Mouse (Mus musculus) MEL (cell line): ENCODE results near the gene Schip1. TPM values are rescaled to one million over a fixed set of nuclear protein-coding genes. Genes with fewer than 3 reads are reported as not detected.

Experiments
- DNase-seq: peaks from one replicate; pipeline ENCODE4 v3.0.0; 2011; ENCODE audit warnings: low read depth, low spot score
- H3K27ac ChIP-seq: 2 replicates; pipeline ENCODE4 v1.5.1; 2012; ENCODE audit warnings: low read depth, mild to moderate bottlenecking, control low read depth, low read length, moderate library complexity; ENCODE audit not compliant: control insufficient read depth
- H3K27me3 ChIP-seq, 2 experiments: fragments of 150-350 bp in 1 of 2; sonication (generic) in 1 of 2; 2 replicates each; pipeline ENCODE4 v1.6.1; 2012; ENCODE audit warnings: low read length in 2 of 2, mild to moderate bottlenecking in 2 of 2, improper control_type of control experiment in 1 of 2, moderate library complexity in 1 of 2; ENCODE audit not compliant: insufficient read depth in 2 of 2, control insufficient read depth in 1 of 2
- H3K36me3 ChIP-seq, 2 experiments: 2 replicates each; pipeline ENCODE4 v1.6.1; 2012 to 2014; ENCODE audit warnings: low read length in 2 of 2, improper control_type of control experiment in 1 of 2, inconsistent platforms in 1 of 2, mild to moderate bottlenecking in 1 of 2; ENCODE audit not compliant: insufficient read depth in 2 of 2, control insufficient read depth in 1 of 2
- H3K4me1 ChIP-seq, 2 experiments: fragments of 150-350 bp in 1 of 2; sonication (generic) in 1 of 2; 2 replicates each; pipeline ENCODE4 v1.6.1; 2012; ENCODE audit warnings: low read length in 2 of 2, improper control_type of control experiment in 1 of 2, mild to moderate bottlenecking in 1 of 2; ENCODE audit not compliant: insufficient read depth in 2 of 2, control insufficient read depth in 1 of 2
- H3K4me3 ChIP-seq, 2 experiments: fragments of 150-350 bp in 1 of 2; sonication (generic) in 1 of 2; 2 replicates each; pipeline ENCODE4 v1.5.1; 2012; ENCODE audit warnings: low read depth in 2 of 2, low read length in 2 of 2, mild to moderate bottlenecking in 2 of 2, moderate library complexity in 2 of 2, control low read depth in 1 of 2, improper control_type of control experiment in 1 of 2; ENCODE audit not compliant: control insufficient read depth in 1 of 2, insufficient read depth in 1 of 2
- H3K79me2 ChIP-seq: 2 replicates; pipeline ENCODE4 v1.6.1; 2012; ENCODE audit warnings: mild to moderate bottlenecking, low read length, moderate library complexity; ENCODE audit not compliant: control insufficient read depth, poor library complexity, insufficient read depth
- H3K9ac ChIP-seq: 2 replicates; pipeline ENCODE4 v1.6.1; 2012; ENCODE audit warnings: low read depth, mild to moderate bottlenecking, control low read depth, low read length, moderate library complexity; ENCODE audit not compliant: control insufficient read depth, poor library complexity, severe bottlenecking
- H3K9me3 ChIP-seq: fragments of 150-350 bp; sonication (generic); replicated peaks from 2 replicates; pipeline ENCODE4 v1.6.1; 2012; ENCODE audit warnings: mild to moderate bottlenecking, low read length, improper control_type of control experiment, moderate library complexity; ENCODE audit not compliant: insufficient read depth
- CTCF ChIP-seq, 3 experiments: IDR thresholded peaks in 2 of 3; conservative IDR thresholded peaks in 1 of 3; 2 replicates each; pipeline ENCODE4 v1.5.1; 2011 to 2012; ENCODE audit warnings: low read length in 3 of 3, low read depth in 2 of 3, mild to moderate bottlenecking in 2 of 3, improper control_type of control experiment in 1 of 3, inconsistent platforms in 1 of 3, mixed read lengths in 1 of 3, moderate library complexity in 1 of 3; ENCODE audit not compliant: control insufficient read depth in 1 of 3, insufficient read depth in 1 of 3, poor library complexity in 1 of 3, severe bottlenecking in 1 of 3
- E2F4 ChIP-seq: IDR thresholded peaks from 2 replicates; pipeline ENCODE4 v1.6.1; 2011; ENCODE audit warnings: low read depth, low read length, improper control_type of control experiment, borderline replicate concordance
- ELF1 ChIP-seq: IDR thresholded peaks from 2 replicates; pipeline ENCODE4 v1.6.1; 2014; ENCODE audit warnings: low read depth, mild to moderate bottlenecking, inconsistent platforms, low read length, improper control_type of control experiment, moderate library complexity
- GABPA ChIP-seq: IDR thresholded peaks from 2 replicates; pipeline ENCODE4 v1.6.1; 2012; ENCODE audit warnings: low read depth, mild to moderate bottlenecking, inconsistent platforms, low read length, improper control_type of control experiment, moderate library complexity
- HCFC1 ChIP-seq: IDR thresholded peaks from 2 replicates; pipeline ENCODE4 v1.6.1; 2012; ENCODE audit warnings: low read depth, mild to moderate bottlenecking, inconsistent platforms, low read length, improper control_type of control experiment, moderate library complexity
- JUND ChIP-seq: IDR thresholded peaks from 2 replicates; pipeline ENCODE4 v1.6.1; 2011; ENCODE audit warnings: low read depth, mild to moderate bottlenecking, improper control_type of control experiment, low read length
- KAT2A ChIP-seq: conservative IDR thresholded peaks from 2 replicates; pipeline ENCODE4 v1.6.1; 2012; ENCODE audit warnings: low read depth, low read length, improper control_type of control experiment, inconsistent platforms
- MAFK ChIP-seq: IDR thresholded peaks from 2 replicates; pipeline ENCODE4 v1.6.1; 2011; ENCODE audit warnings: low read depth, mild to moderate bottlenecking, low read length, improper control_type of control experiment, borderline replicate concordance
- MAX ChIP-seq: IDR thresholded peaks from 2 replicates; pipeline ENCODE4 v1.6.1; 2011; ENCODE audit warnings: low read length, improper control_type of control experiment
- MAZ ChIP-seq: IDR thresholded peaks from 2 replicates; pipeline ENCODE4 v1.6.1; 2012; ENCODE audit warnings: low read depth, mild to moderate bottlenecking, inconsistent platforms, low read length, improper control_type of control experiment
- MEF2A ChIP-seq: IDR thresholded peaks from 2 replicates; pipeline ENCODE4 v1.6.1; 2014; ENCODE audit warnings: low read depth, mild to moderate bottlenecking, inconsistent platforms, low read length, improper control_type of control experiment; ENCODE audit not compliant: poor library complexity, insufficient replicate concordance, severe bottlenecking; ENCODE audit errors: extremely low read depth
- MXI1 ChIP-seq: IDR thresholded peaks from 2 replicates; pipeline ENCODE4 v1.6.1; 2011; ENCODE audit warnings: mild to moderate bottlenecking, low read depth, low read length, improper control_type of control experiment
- MYB ChIP-seq: IDR thresholded peaks from 2 replicates; pipeline ENCODE4 v1.6.1; 2011; ENCODE audit warnings: mild to moderate bottlenecking, low read depth, low read length, improper control_type of control experiment
- MYC ChIP-seq: IDR thresholded peaks from 2 replicates; pipeline ENCODE4 v1.6.1; 2011; ENCODE audit warnings: low read depth, mild to moderate bottlenecking, low read length, improper control_type of control experiment, moderate library complexity
- POLR2A ChIP-seq, 2 experiments: IDR thresholded peaks; 2 replicates each; pipeline ENCODE4 v1.6.1; 2011 to 2012; ENCODE audit warnings: low read length in 2 of 2, mild to moderate bottlenecking in 2 of 2, control low read depth in 1 of 2, improper control_type of control experiment in 1 of 2, low read depth in 1 of 2, moderate library complexity in 1 of 2; ENCODE audit not compliant: control insufficient read depth in 1 of 2, insufficient read depth in 1 of 2, poor library complexity in 1 of 2
- POLR2AphosphoS2 ChIP-seq: IDR thresholded peaks from 2 replicates; pipeline ENCODE4 v1.6.1; 2011; ENCODE audit warnings: low read length, improper control_type of control experiment
- RAD21 ChIP-seq: IDR thresholded peaks from 2 replicates; pipeline ENCODE4 v1.6.1; 2011; ENCODE audit warnings: mild to moderate bottlenecking, low read depth, low read length, improper control_type of control experiment
- SIN3A ChIP-seq: IDR thresholded peaks from 2 replicates; pipeline ENCODE4 v1.6.1; 2012; ENCODE audit warnings: low read length, improper control_type of control experiment, inconsistent platforms
- SMC3 ChIP-seq: IDR thresholded peaks from 2 replicates; pipeline ENCODE4 v1.6.1; 2011; ENCODE audit warnings: low read depth, low read length, improper control_type of control experiment
- TAL1 ChIP-seq: IDR thresholded peaks from 2 replicates; pipeline ENCODE4 v1.6.1; 2012; ENCODE audit warnings: mild to moderate bottlenecking, inconsistent platforms, low read length, moderate library complexity, mixed read lengths
- TCF12 ChIP-seq: IDR thresholded peaks from 2 replicates; pipeline ENCODE4 v1.6.1; 2014; ENCODE audit warnings: low read depth, mild to moderate bottlenecking, inconsistent platforms, low read length, improper control_type of control experiment, moderate library complexity
- UBTF ChIP-seq: IDR thresholded peaks from 2 replicates; pipeline ENCODE4 v1.6.1; 2012; ENCODE audit warnings: low read depth, mild to moderate bottlenecking, inconsistent platforms, low read length, improper control_type of control experiment, moderate library complexity, borderline replicate concordance; ENCODE audit not compliant: insufficient read depth
- USF1 ChIP-seq: IDR thresholded peaks from 2 replicates; pipeline ENCODE4 v1.6.1; 2014; ENCODE audit warnings: low read depth, mild to moderate bottlenecking, inconsistent platforms, low read length, improper control_type of control experiment, moderate library complexity
- ZMIZ1 ChIP-seq: IDR thresholded peaks from 2 replicates; pipeline ENCODE4 v1.6.1; 2012; ENCODE audit warnings: low read depth, mild to moderate bottlenecking, inconsistent platforms, low read length, improper control_type of control experiment, moderate library complexity
- ZNF384 ChIP-seq: IDR thresholded peaks from 2 replicates; pipeline ENCODE4 v1.6.1; 2012; ENCODE audit warnings: low read depth, mild to moderate bottlenecking, inconsistent platforms, low read length, improper control_type of control experiment
- polyA plus RNA-seq, 2 experiments: library from polyadenylated mRNA; stranded (reverse) in 1 of 2; unstranded in 1 of 2; fragments of >175 nt in 1 of 2; fragments of >200 nt in 1 of 2; gene quantifications; 2 replicates each; pipeline versions ENCODE4 v1.2.1 to v1.2.4; 2012; ENCODE audit warnings: low replicate concordance in 2 of 2, low read depth in 1 of 2; ENCODE audit not compliant: insufficient read length in 2 of 2, insufficient read depth in 1 of 2, missing spikeins in 1 of 2
- total RNA-seq: library from RNA; depleted of rRNA; stranded (reverse); fragments of 300-350 nt; gene quantifications from 2 replicates; pipeline ENCODE4 v1.2.3, GENCODE M21; 2012

The Schip1 gene
- total and polyA plus RNA-seq, 3 experiments: 10.1 to 12.4 TPM; not detected in 1

DNA sequence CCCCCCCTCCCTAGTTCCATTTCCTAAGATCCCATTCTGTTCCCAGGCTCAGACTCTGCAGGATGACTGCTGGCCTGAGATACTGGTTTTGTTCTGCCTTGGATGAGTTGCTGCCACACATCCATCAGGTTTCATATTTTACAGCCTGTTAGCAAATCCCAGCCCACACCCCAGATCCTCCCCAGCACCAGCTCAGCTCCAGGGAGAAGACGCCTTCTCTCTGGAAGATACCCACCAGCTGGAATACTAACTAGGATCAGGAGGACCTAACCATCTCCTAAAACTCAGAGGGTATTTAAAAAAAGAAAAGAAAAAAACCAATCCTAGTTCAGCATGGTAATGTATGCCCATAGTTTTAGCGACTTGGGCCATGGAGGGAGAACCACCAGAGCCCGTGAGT is 585.6 kb downstream of the Schip1 start:
- no peak for TF ChIP-seq POLR2A (IDR thresholded peaks at IDR 0.05; ENCODE audit: control insufficient read depth in 1 of 2, insufficient read depth in 1 of 2, low read depth in 1 of 2, low read length in 2 of 2, poor library complexity in 1 of 2)
- no peak for TF ChIP-seq HCFC1
- TF ChIP-seq SIN3A: no peak
- no peak for TF ChIP-seq GABPA
- TF ChIP-seq SMC3: no peak
- no peak for TF ChIP-seq POLR2AphosphoS2
- TF ChIP-seq JUND: no peak
- no peak for TF ChIP-seq E2F4
- no peak for TF ChIP-seq MYC
- no peak for TF ChIP-seq ELF1
- no peak for TF ChIP-seq UBTF
- H3K9ac ChIP-seq: no peak overlapping the region
- no peaks in the 10 kb centered on the region for H3K4me1 ChIP-seq

DNA sequence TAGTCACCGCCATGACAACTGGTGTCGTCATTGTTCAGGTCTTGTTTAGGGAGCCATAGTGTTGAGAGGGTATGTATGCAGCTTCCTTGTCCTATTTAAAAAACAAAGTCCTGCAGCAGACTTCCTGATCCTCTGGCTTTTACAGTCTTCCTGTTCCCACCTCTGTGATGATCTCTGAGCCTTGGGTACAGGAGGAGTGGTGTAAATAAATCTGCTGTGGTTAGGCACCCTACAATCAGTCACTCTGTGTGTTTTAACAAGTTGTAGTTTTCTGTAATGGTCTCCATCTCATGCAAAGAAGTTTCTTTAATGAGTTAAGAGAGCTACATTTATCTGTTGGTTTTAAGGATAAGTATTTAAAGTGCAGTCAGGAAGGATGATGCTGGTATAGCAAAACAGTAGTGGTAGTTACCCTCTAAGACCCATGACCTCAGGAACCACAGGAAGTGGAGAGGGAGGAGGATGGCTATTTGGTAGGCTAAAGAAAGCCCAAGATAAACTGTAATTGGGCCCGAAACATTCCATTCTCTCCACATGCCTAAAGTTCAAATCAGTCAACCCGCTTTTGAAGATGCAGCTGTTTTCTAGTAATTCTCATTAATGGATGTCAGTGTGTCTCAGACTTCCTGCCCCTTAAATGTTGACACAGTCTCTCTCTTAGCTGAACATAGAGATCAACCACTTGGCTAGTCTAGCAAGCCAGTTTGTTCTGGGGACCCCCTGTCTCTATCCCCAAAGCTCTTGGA is 592.2 kb downstream of the Schip1 start:
- no peak overlapping the region for H3K27ac ChIP-seq
- TF ChIP-seq KAT2A (no peak), TAL1 (no peak), MYC (no peak), MAZ (no peak), CTCF (IDR thresholded peaks at IDR 0.05 in 2 of 3, conservative IDR thresholded peaks at IDR 0.05 in 1 of 3; ENCODE audit: control insufficient read depth in 1 of 3, insufficient read depth in 1 of 3, low read depth in 2 of 3, low read length in 3 of 3, poor library complexity in 1 of 3, severe bottlenecking in 1 of 3) (no peak), MEF2A (no peak), MAX (no peak), RAD21 (no peak), USF1 (no peak), MXI1 (no peak), ZMIZ1 (no peak), HCFC1 (no peak), MAFK (no peak), TCF12 (no peak), SMC3 (no peak), MYB (no peak), SIN3A (no peak), GABPA (no peak), JUND (no peak), ZNF384 (no peak)
- TF ChIP-seq, all 39 proteins: peak for 0
- no peak for DNase-seq
- H3K9ac ChIP-seq: no peak overlapping the region
- no peaks in the 10 kb centered on the region for H3K79me2 ChIP-seq
- H3K9me3 ChIP-seq: no peaks in the 10 kb centered on the region
- H3K4me1 ChIP-seq: no peaks in the 10 kb centered on the region
- H3K27me3 ChIP-seq: peaks cover 0 to 1% of the 10 kb centered on the region in 2 experiments; a peak in 3 of 4 replicates
- no peak overlapping the region for H3K4me3 ChIP-seq
- H3K36me3 ChIP-seq: peaks cover 0 to 2% of the 10 kb centered on the region in 2 experiments; a peak in 1 of 4 replicates

More for the DNA sequence above, 585.6 kb downstream of the Schip1 start:
- H3K9me3 ChIP-seq: no peaks in the 10 kb centered on the region
- H3K27me3 ChIP-seq: no peaks in the 10 kb centered on the region; a peak in 1 of 4 replicates
- no peaks in the 10 kb centered on the region for H3K36me3 ChIP-seq
- DNase-seq: no peak
- no peaks in the 10 kb centered on the region for H3K79me2 ChIP-seq
- H3K4me3 ChIP-seq: no peak overlapping the region
- H3K27ac ChIP-seq: no peak overlapping the region
